Mouse (Mus musculus) hindbrain, embryonic 10.5 days (tissue): ENCODE results near the gene Htra3. TPM values are rescaled to one million over a fixed set of nuclear protein-coding genes. Genes with fewer than 3 reads are reported as not detected.

Experiments used
- DNase-seq: peaks from one replicate; pipeline ENCODE4 v3.0.0-alpha.2; 2017; ENCODE audit warnings: low spot score
- H3K27ac ChIP-seq: fragments of 300-500 bp; sonication (generic); 2 replicates; pipeline ENCODE4 v1.5.1; 2016; ENCODE audit warnings: mild to moderate bottlenecking, moderate library complexity
- H3K27me3 ChIP-seq: fragments of 300-500 bp; sonication (generic); 2 replicates; pipeline ENCODE4 v1.6.1; 2016; ENCODE audit warnings: mild to moderate bottlenecking; ENCODE audit not compliant: poor library complexity, insufficient read depth, severe bottlenecking
- H3K36me3 ChIP-seq: fragments of 300-500 bp; sonication (generic); 2 replicates; pipeline ENCODE4 v1.6.1; 2016; ENCODE audit warnings: mild to moderate bottlenecking, moderate library complexity
- H3K4me1 ChIP-seq: fragments of 300-500 bp; sonication (generic); replicated peaks from 2 replicates; pipeline ENCODE4 v1.6.1; 2016; ENCODE audit warnings: mild to moderate bottlenecking
- H3K4me3 ChIP-seq: fragments of 300-500 bp; sonication (generic); 2 replicates; pipeline ENCODE4 v1.5.1; 2016; ENCODE audit warnings: mild to moderate bottlenecking, moderate library complexity
- H3K9me3 ChIP-seq: fragments of 300-500 bp; sonication (generic); 2 replicates; pipeline ENCODE4 v1.6.1; 2016; ENCODE audit warnings: mild to moderate bottlenecking, moderate library complexity
- WGBS: fragments of 180-500 bp; shearing (Covaris S2); methylation state at CpG from one replicate; pipeline ENCODE4 v1.1.7; 2016; 5-methylcytosine and 5-hydroxymethylcytosine counted together
- polyA plus RNA-seq: library from polyadenylated mRNA; unstranded; fragments of >200 nt; fragmentation: Nextera tagmentation; extraction: Ambion mirVana; gene quantifications from 2 replicates; pipeline ENCODE4 v1.2.1, GENCODE M21; 2016

The Htra3 gene
- polyA plus RNA-seq, result 5.4 and 8.9 TPM in 2 replicates

DNA sequence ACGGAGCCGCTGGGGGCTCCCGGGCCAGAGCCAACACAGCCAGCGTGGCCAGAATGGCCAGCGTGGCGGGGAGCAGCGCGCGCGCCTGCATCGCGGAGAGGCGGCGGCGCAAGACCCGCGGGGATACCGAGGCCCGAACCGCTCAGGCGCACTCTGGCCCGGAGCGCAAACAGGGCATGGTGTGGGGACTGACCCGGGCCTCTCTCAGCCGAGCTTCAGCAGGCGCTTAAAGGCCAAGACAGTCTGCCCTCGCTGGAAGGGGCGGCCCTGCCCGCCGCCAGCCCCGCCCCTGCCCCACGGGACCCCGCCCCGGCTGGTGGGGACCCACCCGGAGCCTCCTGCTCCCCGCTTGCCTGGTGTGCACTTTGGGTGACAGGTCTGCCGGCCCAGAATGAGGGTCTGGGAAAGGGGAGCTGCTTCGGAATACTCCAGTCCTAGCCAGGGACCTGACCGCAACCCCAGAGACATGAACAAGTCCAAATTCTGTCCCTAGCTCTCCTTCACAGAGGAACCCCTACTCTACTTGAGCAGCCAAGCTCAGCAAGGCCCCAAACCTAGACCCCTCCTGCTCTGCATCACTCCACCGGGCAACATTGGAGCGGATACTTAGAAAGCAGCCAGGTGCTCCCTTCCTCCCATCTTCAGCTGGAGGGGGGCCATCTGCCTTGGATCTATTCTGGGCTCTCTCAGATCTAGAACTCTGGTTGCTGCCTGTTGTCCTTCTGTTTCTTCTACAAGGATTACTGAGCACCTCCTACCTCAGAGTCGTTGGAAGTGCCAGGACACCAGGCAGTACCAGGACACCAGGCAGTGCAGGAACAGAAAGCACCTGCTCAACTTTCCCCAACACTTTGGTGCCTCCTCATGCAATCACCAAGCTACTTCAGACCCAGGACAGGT, at the start of gene Htra3:
TSS of gene Htra3 (minus strand) at position 527 of the 900 bp plus-strand sequence.
- H3K4me3 ChIP-seq, result peak within 1 kb of the TSS; percentile 54
- no peaks in the 10 kb centered on the region for H3K9me3 ChIP-seq
- H3K36me3 ChIP-seq, result no peaks in the 10 kb centered on the region
- 9% methylated on average over 42 of the region's 42 CpGs for WGBS
- H3K27me3 ChIP-seq, result peaks cover 53% of the 10 kb centered on the region
- peaks cover 15% of the 10 kb centered on the region for H3K4me1 ChIP-seq
- DNase-seq, result peak; percentile 31
- peak within 1 kb of the TSS; percentile 57; the same call in 1 of the 2 replicates for H3K27ac ChIP-seq

DNA sequence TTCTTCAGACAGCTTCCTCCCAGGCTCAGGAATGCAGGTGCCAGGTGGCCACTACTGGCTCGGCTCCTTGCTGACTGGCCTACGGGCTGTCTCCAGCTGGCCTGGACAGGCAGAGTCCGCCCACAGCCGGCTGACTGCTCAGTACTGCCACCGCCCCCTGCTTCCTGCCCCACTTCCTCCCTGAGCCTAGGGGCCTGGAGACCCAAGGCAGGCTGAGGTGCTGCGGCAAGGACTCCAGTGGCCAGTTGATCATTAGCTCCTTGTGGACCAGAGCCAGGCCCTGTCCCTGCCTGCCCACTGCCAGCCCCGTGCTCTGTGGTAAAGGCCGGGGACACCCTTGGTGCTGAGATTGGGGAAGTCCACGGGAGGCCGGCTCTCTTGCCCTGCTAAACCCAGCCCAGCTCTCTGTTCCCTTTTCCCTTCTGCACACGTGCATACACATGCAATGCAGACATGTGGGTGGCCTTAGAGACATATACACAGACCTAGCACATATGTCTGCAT, 49.4 kb upstream of the Htra3 start:
- 61% methylated on average over 11 of the region's 11 CpGs for WGBS
- Histone ChIP-seq H3K4me3 (peak overlapping the region; percentile 13; the same call in 1 of the 2 replicates), H3K9me3 (no peaks in the 10 kb centered on the region), H3K36me3 (no peaks in the 10 kb centered on the region), H3K4me1 (peaks cover 9% of the 10 kb centered on the region; the same call in 1 of the 2 replicates), H3K27ac (peak overlapping the region; percentile 83), H3K27me3 (no peaks in the 10 kb centered on the region)
- peak; percentile 43 for DNase-seq

DNA sequence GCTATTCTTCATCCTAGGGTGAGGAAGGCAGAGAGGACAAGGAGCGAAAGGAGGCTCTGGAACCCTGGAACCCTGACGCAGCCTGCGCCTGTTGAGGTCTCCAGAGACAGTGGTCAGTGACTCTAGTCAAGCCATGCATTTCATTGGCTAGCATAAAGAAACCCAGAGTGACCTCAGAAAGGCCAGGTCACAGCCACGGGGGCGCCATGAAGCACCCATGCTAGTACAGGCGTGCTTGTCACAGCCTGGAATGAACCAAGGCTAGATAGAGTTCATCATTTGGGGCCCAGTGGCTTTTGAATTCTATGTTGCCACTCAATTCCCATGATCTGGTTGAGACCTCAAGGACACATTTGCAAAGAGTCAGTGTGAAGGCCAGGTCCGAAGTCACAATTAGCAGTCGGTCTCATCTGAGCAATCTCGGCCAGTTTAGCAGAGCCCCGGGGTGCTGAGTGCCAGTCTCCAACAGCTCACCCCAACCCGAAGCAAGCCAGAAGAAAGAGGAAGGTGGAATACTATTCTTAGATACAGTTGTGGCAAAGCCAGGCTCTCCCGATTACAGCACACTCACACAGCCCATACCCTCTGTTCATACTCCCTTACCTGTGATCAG, 48.9 kb upstream of the Htra3 start:
- no peak for DNase-seq
- Histone ChIP-seq H3K27me3 (no peaks in the 10 kb centered on the region), H3K9me3 (no peaks in the 10 kb centered on the region), H3K27ac (peak overlapping the region; percentile 83), H3K4me3 (peak overlapping the region; percentile 13; the same call in 1 of the 2 replicates), H3K4me1 (peaks cover 14% of the 10 kb centered on the region; the same call in 1 of the 2 replicates), H3K36me3 (no peaks in the 10 kb centered on the region)
- WGBS, result 92% methylated on average over 12 of the region's 12 CpGs

DNA sequence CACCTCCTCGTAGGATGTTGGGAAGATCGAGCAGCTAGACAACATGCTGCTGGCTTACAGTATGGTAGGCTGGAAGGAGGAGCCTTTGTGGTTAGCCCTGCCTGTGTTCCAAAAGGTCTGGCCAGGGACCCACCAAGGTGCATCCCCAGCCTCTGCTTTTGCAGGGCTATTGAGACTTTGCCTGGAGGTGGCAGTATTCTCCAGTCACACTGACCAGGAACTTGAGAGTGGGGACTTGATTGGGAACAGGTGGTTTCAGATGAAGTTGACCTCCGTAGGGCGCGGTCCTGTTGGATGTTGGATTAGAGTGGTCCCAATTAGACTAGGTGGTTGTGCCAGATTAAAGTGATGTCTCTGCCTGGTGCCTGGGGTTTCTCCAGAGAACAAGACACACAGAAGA, 47.9 kb upstream of the Htra3 start:
- Histone ChIP-seq H3K27ac (no peak overlapping the region), H3K4me3 (no peak overlapping the region), H3K27me3 (no peaks in the 10 kb centered on the region), H3K4me1 (peaks cover 22% of the 10 kb centered on the region), H3K36me3 (no peaks in the 10 kb centered on the region), H3K9me3 (no peaks in the 10 kb centered on the region)
- DNase-seq, result no peak
- WGBS, result 89% methylated on average over 5 of the region's 5 CpGs

DNA sequence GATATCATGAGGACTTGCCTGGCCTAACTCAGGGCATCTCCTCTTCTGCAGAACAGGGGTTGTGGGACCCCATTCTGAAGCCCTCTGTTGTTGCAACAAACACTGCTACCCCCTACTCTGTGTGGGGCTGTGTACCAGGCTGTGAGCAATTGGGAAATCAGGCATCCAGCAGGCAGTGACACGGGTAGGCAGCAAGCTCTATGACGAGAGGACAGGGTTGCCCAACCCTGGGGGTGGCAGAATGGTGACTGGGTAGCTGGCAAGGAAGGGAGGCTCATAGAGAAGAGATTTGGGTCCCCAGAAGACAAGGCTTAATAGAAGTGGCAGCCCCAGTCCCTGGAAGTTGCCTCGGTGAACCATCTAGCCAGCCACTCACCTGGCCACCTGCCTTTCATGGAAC, 46.3 kb upstream of the Htra3 start:
- H3K9me3 ChIP-seq, result no peaks in the 10 kb centered on the region
- H3K27ac ChIP-seq, result no peak overlapping the region
- WGBS, result 80% methylated on average over 3 of the region's 3 CpGs
- H3K4me1 ChIP-seq, result peaks cover 22% of the 10 kb centered on the region
- DNase-seq, result no peak
- H3K36me3 ChIP-seq, result no peaks in the 10 kb centered on the region
- no peaks in the 10 kb centered on the region for H3K27me3 ChIP-seq
- no peak overlapping the region for H3K4me3 ChIP-seq

DNA sequence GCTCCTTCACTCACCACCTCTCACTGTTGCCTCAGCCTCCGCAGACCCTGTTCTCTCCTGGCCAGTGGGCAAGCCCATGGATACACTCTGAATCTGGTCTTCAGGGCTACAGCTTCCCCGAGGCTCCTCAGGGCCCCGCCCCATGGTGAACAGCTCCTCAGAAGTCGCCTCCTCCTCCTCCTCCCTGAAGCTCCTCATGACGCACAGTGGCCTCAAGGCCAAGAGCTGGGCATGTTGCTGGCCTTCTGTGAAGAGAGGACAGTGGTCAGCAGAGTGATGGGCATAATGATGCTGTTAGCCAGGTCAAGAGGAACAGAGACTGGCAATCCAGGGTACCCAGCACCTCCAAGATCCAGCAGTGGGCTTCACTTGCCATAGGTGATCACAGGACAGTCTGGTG, 44.3 kb upstream of the Htra3 start:
- no peaks in the 10 kb centered on the region for H3K27me3 ChIP-seq
- H3K4me1 ChIP-seq, result peaks cover 19% of the 10 kb centered on the region
- WGBS, result 77% methylated on average over 5 of the region's 5 CpGs
- H3K36me3 ChIP-seq, result no peaks in the 10 kb centered on the region
- no peaks in the 10 kb centered on the region for H3K9me3 ChIP-seq
- H3K4me3 ChIP-seq, result no peak overlapping the region
- DNase-seq, result no peak
- H3K27ac ChIP-seq, result no peak overlapping the region

DNA sequence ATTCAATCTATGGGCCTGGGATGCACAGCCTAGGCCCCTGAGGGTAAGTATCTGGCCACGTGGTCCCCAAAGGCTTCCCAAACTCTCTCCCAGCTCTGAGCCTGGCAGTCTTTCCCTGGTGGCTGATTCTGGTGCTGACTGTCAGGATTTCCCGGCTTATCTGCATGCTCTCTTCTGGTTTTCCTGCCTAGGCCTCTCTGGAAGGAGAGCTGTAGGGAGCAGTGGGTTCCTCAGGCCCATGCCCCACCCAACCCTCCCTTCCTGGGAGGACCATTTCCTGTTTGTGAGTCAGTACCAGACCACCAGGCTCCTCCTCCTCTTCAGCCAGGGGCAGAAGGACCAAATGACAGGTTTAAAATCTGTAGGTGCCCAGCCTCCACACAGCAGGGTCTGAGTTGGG, 43.1 kb upstream of the Htra3 start:
- 52% methylated on average over 2 of the region's 2 CpGs for WGBS
- H3K36me3 ChIP-seq, result no peaks in the 10 kb centered on the region
- peaks cover 13% of the 10 kb centered on the region; the same call in 1 of the 2 replicates for H3K4me1 ChIP-seq
- no peak overlapping the region for H3K4me3 ChIP-seq
- no peak overlapping the region for H3K27ac ChIP-seq
- no peaks in the 10 kb centered on the region for H3K9me3 ChIP-seq
- no peaks in the 10 kb centered on the region for H3K27me3 ChIP-seq
- DNase-seq, result no peak

DNA sequence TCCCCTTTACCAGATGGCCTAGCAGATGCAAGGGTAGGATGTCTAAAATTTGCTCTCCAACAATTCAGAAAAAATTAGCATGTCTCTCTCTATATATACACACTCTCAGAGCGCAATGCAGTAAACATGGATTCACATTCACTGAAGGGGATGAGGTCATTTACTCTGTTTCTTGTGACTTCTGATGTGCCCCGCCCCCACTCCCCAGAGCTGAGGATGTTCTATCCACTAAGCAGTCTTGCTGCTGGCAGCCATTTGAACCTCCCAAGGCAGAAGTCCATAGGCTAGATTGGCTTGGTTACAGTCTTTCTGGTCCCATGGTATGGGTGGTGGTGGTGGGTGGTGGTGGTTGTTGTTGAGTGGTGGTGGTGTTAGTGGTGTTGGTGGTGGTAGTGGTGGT, 42.4 kb upstream of the Htra3 start:
- 93% methylated on average over 2 of the region's 2 CpGs for WGBS
- H3K36me3 ChIP-seq, result no peaks in the 10 kb centered on the region

DNA sequence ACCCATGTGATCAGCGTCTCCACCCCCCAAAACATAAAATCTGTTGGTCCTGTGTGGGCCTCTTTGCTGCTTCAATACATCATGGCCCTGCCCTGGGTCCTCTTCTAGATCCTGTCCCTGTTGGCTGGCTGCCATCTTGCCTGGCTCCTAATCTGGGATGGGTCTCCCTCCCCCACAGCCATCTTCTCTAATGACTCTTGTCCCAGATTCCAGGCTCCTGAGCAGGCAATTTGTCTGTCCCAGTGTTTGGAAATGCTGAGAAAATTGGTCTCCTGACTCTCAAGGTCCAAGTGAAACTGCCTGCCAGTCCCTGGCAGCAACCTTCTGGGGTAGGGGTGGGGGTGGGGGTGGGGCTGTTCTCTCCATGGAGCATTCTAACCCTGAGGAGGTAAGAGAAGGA, 40.3 kb upstream of the Htra3 start:
- DNase-seq, result no peak
- H3K4me3 ChIP-seq, result no peak overlapping the region
- H3K4me1 ChIP-seq, result peaks cover 13% of the 10 kb centered on the region; the same call in 1 of the 2 replicates
- H3K36me3 ChIP-seq, result no peaks in the 10 kb centered on the region
- H3K27me3 ChIP-seq, result no peaks in the 10 kb centered on the region
- WGBS, result 83% methylated on average over 1 of the region's 1 CpGs
- no peak overlapping the region for H3K27ac ChIP-seq
- H3K9me3 ChIP-seq, result no peaks in the 10 kb centered on the region

More for the DNA sequence above, 42.4 kb upstream of the Htra3 start:
- Histone ChIP-seq H3K9me3 (no peaks in the 10 kb centered on the region), H3K27me3 (no peaks in the 10 kb centered on the region), H3K27ac (no peak overlapping the region), H3K4me1 (peaks cover 13% of the 10 kb centered on the region; the same call in 1 of the 2 replicates), H3K4me3 (no peak overlapping the region)
- no peak for DNase-seq

DNA sequence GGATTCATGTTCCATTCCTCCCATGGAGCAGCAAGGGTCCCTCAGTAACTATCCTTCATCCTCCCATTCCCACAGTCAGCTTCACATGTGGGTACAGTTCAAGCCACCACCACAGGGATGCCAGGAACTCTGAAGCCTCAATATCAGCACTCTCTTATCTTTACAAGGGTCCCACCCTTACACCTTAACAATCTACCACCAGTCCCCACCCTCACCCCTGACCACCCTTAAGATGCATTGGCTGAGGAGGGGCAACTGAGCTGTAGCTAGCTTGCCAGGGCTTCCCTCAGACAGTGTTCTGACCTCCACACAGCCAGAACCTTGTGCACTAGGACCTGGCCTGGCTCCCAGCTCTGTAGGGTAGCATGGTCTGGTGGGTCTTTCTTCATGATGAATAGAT, 39.8 kb upstream of the Htra3 start:
- Histone ChIP-seq H3K36me3 (no peaks in the 10 kb centered on the region), H3K4me3 (no peak overlapping the region), H3K27me3 (no peaks in the 10 kb centered on the region), H3K9me3 (no peaks in the 10 kb centered on the region), H3K27ac (no peak overlapping the region), H3K4me1 (peaks cover 13% of the 10 kb centered on the region; the same call in 1 of the 2 replicates)
- DNase-seq, result no peak

DNA sequence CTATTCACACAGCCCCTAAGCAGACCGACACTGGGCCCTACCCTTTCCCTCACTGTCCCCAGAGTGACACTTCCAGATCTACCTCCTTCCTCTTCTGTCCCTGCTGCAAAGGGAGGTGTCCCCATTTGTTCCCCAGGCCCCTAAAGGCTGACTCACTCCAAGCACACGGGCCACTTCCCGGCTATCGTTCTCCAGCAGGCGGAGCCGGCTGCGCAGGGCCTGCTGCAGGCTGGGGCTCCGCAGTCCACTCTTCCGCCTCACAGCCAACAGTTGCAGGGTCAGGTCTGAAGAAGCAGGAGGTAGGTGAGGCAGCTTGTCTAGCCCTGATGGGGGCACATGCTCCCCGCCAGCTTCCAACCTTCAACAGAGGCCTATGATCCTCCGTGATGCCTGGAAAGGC, 39.2 kb upstream of the Htra3 start:
- H3K27ac ChIP-seq, result no peak overlapping the region
- WGBS, result 81% methylated on average over 11 of the region's 11 CpGs
- no peaks in the 10 kb centered on the region for H3K36me3 ChIP-seq
- no peak for DNase-seq
- H3K9me3 ChIP-seq, result no peaks in the 10 kb centered on the region
- H3K4me3 ChIP-seq, result no peak overlapping the region
- no peaks in the 10 kb centered on the region for H3K27me3 ChIP-seq
- H3K4me1 ChIP-seq, result peaks cover 14% of the 10 kb centered on the region; the same call in 1 of the 2 replicates

DNA sequence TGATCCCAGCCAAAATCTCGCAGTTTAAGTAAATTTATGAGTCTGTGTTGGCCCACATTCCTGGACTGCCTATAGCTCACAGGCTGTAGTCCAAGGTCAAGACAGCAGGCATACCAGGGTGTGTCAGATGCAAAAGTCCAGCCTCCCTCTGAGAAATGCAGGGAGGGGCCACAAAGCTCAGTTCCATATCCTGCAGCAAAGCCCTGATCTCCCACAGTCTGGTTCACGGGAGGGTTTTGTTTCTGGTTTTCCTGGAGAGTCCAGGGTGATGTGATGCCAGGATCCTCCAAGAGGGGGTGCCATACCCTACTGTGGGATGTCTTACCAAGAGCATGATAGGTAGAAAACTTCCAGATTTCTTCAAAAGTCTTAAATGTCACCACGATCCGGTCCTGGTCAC, 38.4 kb upstream of the Htra3 start:
- Histone ChIP-seq H3K9me3 (no peaks in the 10 kb centered on the region), H3K4me1 (peaks cover 13% of the 10 kb centered on the region; the same call in 1 of the 2 replicates), H3K27ac (no peak overlapping the region), H3K36me3 (no peaks in the 10 kb centered on the region), H3K27me3 (no peaks in the 10 kb centered on the region), H3K4me3 (no peak overlapping the region)
- peak; percentile 33 for DNase-seq
- 61% methylated on average over 4 of the region's 4 CpGs for WGBS

DNA sequence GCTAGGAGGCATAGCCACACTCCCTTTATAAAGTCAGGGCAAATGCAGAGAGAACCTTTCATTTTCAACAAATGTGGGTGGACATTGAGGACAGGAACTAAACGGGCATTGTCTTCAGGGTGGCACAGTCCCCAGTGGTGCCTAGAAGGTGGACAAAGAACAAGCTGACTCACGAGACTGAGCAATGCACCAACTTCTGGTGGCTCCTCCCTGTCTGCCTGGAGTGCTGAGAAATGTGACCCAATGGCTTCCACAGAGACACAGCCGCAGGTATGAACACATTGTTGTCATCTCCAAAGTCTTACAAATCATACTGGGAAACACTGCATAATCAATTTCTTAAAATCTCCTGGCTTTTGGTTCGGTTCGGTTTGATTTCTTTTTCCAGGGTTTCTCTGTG, 37.9 kb upstream of the Htra3 start:
- no peaks in the 10 kb centered on the region for H3K36me3 ChIP-seq
- no peak for DNase-seq
- H3K27me3 ChIP-seq, result no peaks in the 10 kb centered on the region
- H3K9me3 ChIP-seq, result no peaks in the 10 kb centered on the region
- no peak overlapping the region for H3K4me3 ChIP-seq
- H3K27ac ChIP-seq, result no peak overlapping the region
- 0 out of 2 replicates have a peak, but pooled peaks cover 8% of the 10 kb centered on the region for H3K4me1 ChIP-seq
- WGBS, result 78% methylated on average over 5 of the region's 5 CpGs
